Mouse (Mus musculus) lung, adult 10 weeks (tissue): Measurements from ENCODE around the gene Nme7. TPM values are rescaled to one million over a fixed set of nuclear protein-coding genes. Genes with fewer than 3 reads are reported as not detected.

ENCODE experiments used
- polyA plus RNA-seq: library from polyadenylated mRNA; stranded (reverse); fragments of 350-450 nt; fragmentation: Illumina TruSeq; extraction: RNeasy Lipid Tissue Mini Kit (QIAGEN cat#74804); gene quantifications from one replicate; pipeline ENCODE4 v1.2.3, GENCODE M21; 2014; ENCODE audit warnings: low read depth, low replicate concordance; ENCODE audit not compliant: insufficient read depth

Nme7 gene
- 8.4 TPM for polyA plus RNA-seq

GRCm38 (mm10) chr1:164303821-164304220, at the start of gene Nme7:
Gene Nme7, plus strand, starts transcription at chr1:164304121.

DNA sequence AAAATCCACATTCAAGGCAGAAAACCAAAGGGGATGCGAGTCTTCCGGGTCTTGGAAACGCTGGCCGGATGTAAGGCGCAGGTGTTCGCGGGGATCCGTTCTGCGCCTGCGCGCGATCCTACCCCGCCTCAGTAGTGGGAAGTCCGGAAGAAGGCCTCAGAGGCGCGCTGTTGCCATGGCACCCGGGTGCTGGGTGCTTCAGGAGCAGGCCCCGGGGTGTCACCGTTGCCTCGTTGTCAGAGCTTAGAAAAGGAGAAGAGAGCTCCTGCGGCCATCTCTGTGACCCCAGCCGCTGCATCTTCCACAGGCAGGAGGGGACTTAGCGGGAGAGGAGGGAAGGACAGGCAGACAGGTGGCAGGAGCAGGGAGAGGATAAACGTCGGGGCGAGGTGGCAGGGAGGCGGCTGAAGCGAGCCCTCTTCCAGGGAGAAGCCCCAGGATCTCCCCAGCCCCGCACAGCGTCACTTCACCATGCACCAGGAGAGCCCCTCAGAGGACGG, 28.4 kb upstream of the Nme7 start, which contains the start of gene Ccdc181:
TSS of gene Ccdc181 (plus strand) at position 131 of the 500 bp plus-strand sequence.

GRCm38 (mm10) chr1:164307124-164307751, 3.3 kb downstream of the Nme7 start, which contains the start of gene Blzf1:
Gene Blzf1, minus strand, starts transcription at chr1:164307489.

DNA sequence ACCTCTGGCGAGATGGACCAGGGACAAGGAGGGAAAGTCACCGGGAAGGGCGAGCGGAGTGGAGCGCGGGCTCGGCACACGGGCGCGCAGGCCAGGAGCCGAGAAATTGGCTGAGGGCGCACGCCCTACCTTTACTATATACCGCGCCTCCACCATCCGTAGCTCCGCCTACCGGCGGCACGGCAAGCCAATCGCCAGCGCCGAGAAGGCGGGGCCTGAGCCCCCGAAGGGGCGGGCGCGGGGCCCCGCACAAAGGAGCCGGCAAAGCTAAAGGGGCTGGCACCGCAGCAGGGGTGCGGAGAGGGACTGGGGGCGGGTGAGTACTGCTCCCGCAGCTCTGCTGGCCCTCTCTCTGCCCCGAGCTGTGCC, 154.3 kb downstream of the Nme7 start, which contains the start of gene Atp1b1:
TSS of gene Atp1b1 (minus strand) at position 111 of the 369 bp plus-strand sequence.

Other genes starting within 250 kb of the Nme7 start
- 30.2 TPM for gene Sell, start 242.1 kb upstream of the Nme7 start, polyA plus RNA-seq
- 1.7 TPM for gene Selp, start 188.9 kb upstream of the Nme7 start, polyA plus RNA-seq
- 0.51 TPM for gene F5, start 152.3 kb upstream of the Nme7 start, polyA plus RNA-seq
- 2.6 TPM for gene Slc19a2, start 55.1 kb upstream of the Nme7 start, polyA plus RNA-seq
- 15.5 TPM for gene Ccdc181, start 28.5 kb upstream of the Nme7 start, polyA plus RNA-seq
- 10.1 TPM for gene Blzf1, start 3.4 kb downstream of the Nme7 start, polyA plus RNA-seq
- 193 TPM for gene Atp1b1, start 154.2 kb downstream of the Nme7 start, polyA plus RNA-seq